In the genomic region with DNA sequence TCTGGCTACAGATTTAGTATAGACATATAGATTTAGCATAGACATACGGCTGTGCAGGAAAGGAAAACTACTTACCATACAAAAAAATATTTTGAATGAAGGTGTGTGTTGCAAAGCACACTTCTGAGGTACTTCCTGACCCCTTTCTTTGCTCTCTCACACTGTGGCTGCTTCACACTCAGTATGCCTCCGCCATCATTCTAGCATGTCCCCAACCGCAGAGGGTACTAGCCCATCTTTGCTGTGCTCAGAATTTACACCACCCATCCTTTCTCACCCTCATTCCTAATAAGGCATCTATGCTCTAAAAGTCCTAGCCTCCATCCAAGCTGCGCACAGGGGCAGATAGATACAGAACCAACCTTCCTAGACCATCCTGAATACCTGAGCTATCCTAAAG, we compare ENCODE assay signal across 16 mouse cellular contexts. TPM values are rescaled to one million over a fixed set of nuclear protein-coding genes. Genes with fewer than 3 reads are reported as not detected.
A peak's percentile ranks its signal among the peaks of the same experiment; 100 is the strongest.
DNase-seq lines count a peak whose midpoint lies in the region; TF ChIP-seq lines count a peak whose summit lies in the region.
"Had no signal": no experiment of that assay in that cellular context is flagged by ENCODE, and none has a peak within 500 bp of the region (broad histone marks: within the 10 kb centered on the region; RNA-seq: fewer than 3 reads in every experiment).

No protein-coding gene starts in this region.

- no peaks in the 10 kb centered on the region for H3K36me3 ChIP-seq in spleen, adult 2 months (ENCODE audit: control insufficient read depth, insufficient read depth, low read length)
- H3K36me3 ChIP-seq: forebrain, embryonic 10.5 days; limb, embryonic 15.5 days had no signal

- no peak for TF ChIP-seq POLR2A in spleen, adult 2 months (IDR thresholded peaks at IDR 0.05; ENCODE audit: low read depth, low read length)

- peak overlapping the region; percentile 71 for H3K27ac ChIP-seq in spleen, adult 2 months (ENCODE audit: insufficient read depth, low read length)
- H3K27ac ChIP-seq: limb, embryonic 15.5 days; stomach, postnatal 0 days had no signal

- intact Hi-C loops in heart, postnatal 25 days (cut with DNase I) = no loop called here

- peaks cover 5% of the 10 kb centered on the region; the same call in 1 of the 2 replicates for H3K4me1 ChIP-seq in spleen, adult 2 months (ENCODE audit: control insufficient read depth, insufficient read depth, insufficient read length)

- TF ChIP-seq CTCF in spleen, adult 2 months (IDR thresholded peaks at IDR 0.05; ENCODE audit: extremely low read depth, insufficient read depth, insufficient read length, insufficient replicate concordance) = no peak

- no peak overlapping the region for H3K4me3 ChIP-seq in spleen, adult 2 months (ENCODE audit: extremely low read depth, insufficient read depth, insufficient read length)
- H3K4me3 ChIP-seq: forebrain, embryonic 10.5 days; limb, embryonic 15.5 days had no signal

- 82% methylated on average over 4 of the region's 4 CpGs for WGBS in spleen, adult 2 months

- peak; percentile 74 for DNase-seq in heart, adult 11 months
- DNase-seq in heart, postnatal 25 days (ENCODE audit: low spot score) = no peak
- no peak for DNase-seq in spleen, adult 2 months (ENCODE audit: low read depth in 1 of 2, low spot score in 2 of 2)
- DNase-seq in spleen, adult 18-20 months = no peak
- DNase-seq in naive thymus-derived CD4-positive, alpha-beta T cell, adult 2 months (ENCODE audit: low read depth) = peak; percentile 80
- DNase-seq in adipocyte (ENCODE audit: low spot score) = no peak
- no peak for DNase-seq in kidney, adult 9 months
- DNase-seq in frontal cortex, postnatal 36 days (ENCODE audit: low spot score in 2 of 2) = no peak
- DNase-seq: cerebellum, adult 9-10 months; gastrocnemius, postnatal 25 days; heart, postnatal 4 days; kidney, adult 2 months; kidney, postnatal 25 days had no signal

- no peaks in the 10 kb centered on the region for H3K27me3 ChIP-seq in spleen, adult 2 months (ENCODE audit: control insufficient read depth, insufficient read depth, low read length)
- H3K27me3 ChIP-seq: limb, embryonic 15.5 days had no signal

RNA-seq across cellular contexts. Expression of a gene that starts 45.3 kb away (rescaled TPM):
- 100 to 1,000 TPM; 181 to 216 TPM for total RNA-seq in heart, postnatal 25 days (2021)
- polyA plus RNA-seq in spleen, adult 2 months (2012; rRNA removed) = 19.5 and 20.7 TPM in 2 replicates

Comparison
In these comparisons a context has a peak if more than half of its experiments do, and no peak if none do; other contexts are left out.
1. DNase-seq: peak in heart, adult 11 months (single experiment) and naive thymus-derived CD4-positive, alpha-beta T cell, adult 2 months (single experiment); none in heart, postnatal 25 days (single experiment), spleen, adult 2 months (0 of 2), spleen, adult 18-20 months (0 of 2), adipocyte (single experiment), kidney, adult 9 months (single experiment) and frontal cortex, postnatal 36 days (0 of 2).